Mouse (Mus musculus): ENCODE results near the gene Tcf3.

GRCm38 (mm10) chr10:80417371-80417770 is 16.1 kb downstream of the Tcf3 start:
- no peak for TF ChIP-seq CTCF (IDR thresholded peaks at IDR 0.05)
- no peak for TF ChIP-seq POLR2A (IDR thresholded peaks at IDR 0.05; ENCODE audit: insufficient read depth, low read depth, low read length)
